Mouse (Mus musculus): ENCODE results near the gene Itgam. TPM values are rescaled to one million over a fixed set of nuclear protein-coding genes. Genes with fewer than 3 reads are reported as not detected.
"Not testable (repeated sequence)": the region's sequence is repeated elsewhere in the genome, so short reads cannot be mapped to it uniquely, and the experiment has no call there.

The Itgam gene
- polyA plus RNA-seq (2015; fragmentation: Nextera tagmentation; extraction: Ambion mirVana) = 1.4 and 1.5 TPM in 2 replicates

- no peak within 1 kb of the TSS for H3K9ac ChIP-seq
- H3K9me3 ChIP-seq = no peaks in the 10 kb centered on the region
- H3K4me1 ChIP-seq = no peaks in the 10 kb centered on the region
- H3K27me3 ChIP-seq = no peaks in the 10 kb centered on the region
- H3K4me2 ChIP-seq = no peak within 1 kb of the TSS
- WGBS = 79% methylated on average over 7 of the region's 7 CpGs
- no peak for ATAC-seq (ENCODE audit: borderline replicate concordance, extremely low read depth, low FRiP score, low TSS enrichment)
- no peak within 1 kb of the TSS for H3K4me3 ChIP-seq
- H3K27ac ChIP-seq = no peak within 1 kb of the TSS
- H3K36me3 ChIP-seq = no peaks in the 10 kb centered on the region
Observed at GRCm38 (mm10) chr7:128062456-128062855, at the start of gene Itgam, which contains the start of gene Gm49368. TSS of gene Itgam (plus strand) at chr7:128062640. TSS of gene Gm49368 (plus strand) at chr7:128062683.

GRCm38 (mm10) chr7:128013116-128013515, 49.3 kb upstream of the Itgam start:
- no peaks in the 10 kb centered on the region for H3K36me3 ChIP-seq
- H3K27ac ChIP-seq = no peak overlapping the region
- no peak overlapping the region for H3K4me2 ChIP-seq
- ATAC-seq (ENCODE audit: borderline replicate concordance, extremely low read depth, low FRiP score, low TSS enrichment) = no peak
- no peaks in the 10 kb centered on the region for H3K27me3 ChIP-seq
- H3K4me1 ChIP-seq = peaks cover 10% of the 10 kb centered on the region
- 88% methylated on average over 13 of the region's 13 CpGs for WGBS
- H3K9ac ChIP-seq = no peak overlapping the region
- no peak overlapping the region for H3K4me3 ChIP-seq
- H3K9me3 ChIP-seq = no peaks in the 10 kb centered on the region; the same call in 1 of the 2 replicates

- not testable (repeated sequence) for ATAC-seq (ENCODE audit: borderline replicate concordance, extremely low read depth, low FRiP score, low TSS enrichment); H3K27me3 ChIP-seq; H3K4me2 ChIP-seq; H3K9me3 ChIP-seq; H3K9ac ChIP-seq; H3K36me3 ChIP-seq; H3K4me3 ChIP-seq
- H3K4me1 ChIP-seq = peaks cover 10% of the 10 kb centered on the region
- WGBS = 37% methylated on average over 5 of the region's 5 CpGs
- H3K27ac ChIP-seq = peak overlapping the region; percentile 73
Observed at GRCm38 (mm10) chr7:128016134-128016533, 46.3 kb upstream of the Itgam start.

GRCm38 (mm10) chr7:128016650-128017049, 45.8 kb upstream of the Itgam start:
- Histone ChIP-seq H3K27ac (peak overlapping the region; percentile 73), H3K4me3 (no peak overlapping the region), H3K36me3 (no peaks in the 10 kb centered on the region), H3K27me3 (no peaks in the 10 kb centered on the region), H3K9me3 (no peaks in the 10 kb centered on the region; the same call in 1 of the 2 replicates), H3K9ac (no peak overlapping the region), H3K4me2 (no peak overlapping the region), H3K4me1 (peaks cover 10% of the 10 kb centered on the region)
- WGBS = 58% methylated on average over 6 of the region's 6 CpGs
- no peak for ATAC-seq (ENCODE audit: borderline replicate concordance, extremely low read depth, low FRiP score, low TSS enrichment)

- Histone ChIP-seq H3K4me2 (no peak overlapping the region), H3K27ac (no peak overlapping the region), H3K36me3 (no peaks in the 10 kb centered on the region), H3K9ac (no peak overlapping the region), H3K9me3 (no peaks in the 10 kb centered on the region; the same call in 1 of the 2 replicates), H3K27me3 (no peaks in the 10 kb centered on the region), H3K4me3 (no peak overlapping the region), H3K4me1 (peaks cover 10% of the 10 kb centered on the region)
- 89% methylated on average over 3 of the region's 3 CpGs for WGBS
- ATAC-seq (ENCODE audit: borderline replicate concordance, extremely low read depth, low FRiP score, low TSS enrichment) = no peak
Observed at GRCm38 (mm10) chr7:128018275-128018674, 44.2 kb upstream of the Itgam start.

- no peak overlapping the region for H3K27ac ChIP-seq
- H3K9ac ChIP-seq = no peak overlapping the region
- 65% methylated on average over 2 of the region's 2 CpGs for WGBS
- H3K36me3 ChIP-seq = no peaks in the 10 kb centered on the region
- peaks cover 10% of the 10 kb centered on the region for H3K4me1 ChIP-seq
- H3K9me3 ChIP-seq = no peaks in the 10 kb centered on the region; the same call in 1 of the 2 replicates
- no peak overlapping the region for H3K4me2 ChIP-seq
- ATAC-seq (ENCODE audit: borderline replicate concordance, extremely low read depth, low FRiP score, low TSS enrichment) = no peak
- H3K27me3 ChIP-seq = no peaks in the 10 kb centered on the region
- no peak overlapping the region for H3K4me3 ChIP-seq
Observed at GRCm38 (mm10) chr7:128019187-128019586, 43.3 kb upstream of the Itgam start.

- no peaks in the 10 kb centered on the region for H3K36me3 ChIP-seq
- WGBS = 59% methylated on average over 8 of the region's 8 CpGs
Observed at GRCm38 (mm10) chr7:128022974-128023373, 39.5 kb upstream of the Itgam start.

GRCm38 (mm10) chr7:128023565-128023964, 38.9 kb upstream of the Itgam start:
- H3K27ac ChIP-seq = no peak overlapping the region
- H3K4me3 ChIP-seq = no peak overlapping the region
- no peaks in the 10 kb centered on the region for H3K36me3 ChIP-seq
- WGBS = 66% methylated on average over 4 of the region's 4 CpGs
- no peak for ATAC-seq (ENCODE audit: borderline replicate concordance, extremely low read depth, low FRiP score, low TSS enrichment)
- no peaks in the 10 kb centered on the region for H3K27me3 ChIP-seq
- H3K9ac ChIP-seq = no peak overlapping the region
- H3K9me3 ChIP-seq = no peaks in the 10 kb centered on the region
- H3K4me2 ChIP-seq = no peak overlapping the region
- no peaks in the 10 kb centered on the region for H3K4me1 ChIP-seq

More at GRCm38 (mm10) chr7:128022974-128023373, 39.5 kb upstream of the Itgam start:
- Histone ChIP-seq H3K4me1 (no peaks in the 10 kb centered on the region), H3K4me2 (no peak overlapping the region), H3K9me3 (no peaks in the 10 kb centered on the region; the same call in 1 of the 2 replicates), H3K4me3 (no peak overlapping the region), H3K9ac (no peak overlapping the region), H3K27ac (no peak overlapping the region), H3K27me3 (no peaks in the 10 kb centered on the region)
- no peak for ATAC-seq (ENCODE audit: borderline replicate concordance, extremely low read depth, low FRiP score, low TSS enrichment)

GRCm38 (mm10) chr7:128024364-128024763, 38.1 kb upstream of the Itgam start:
- Histone ChIP-seq H3K4me3 (no peak overlapping the region), H3K4me1 (no peaks in the 10 kb centered on the region), H3K9me3 (no peaks in the 10 kb centered on the region), H3K4me2 (no peak overlapping the region), H3K36me3 (no peaks in the 10 kb centered on the region), H3K9ac (no peak overlapping the region), H3K27me3 (no peaks in the 10 kb centered on the region), H3K27ac (no peak overlapping the region)
- no peak for ATAC-seq (ENCODE audit: borderline replicate concordance, extremely low read depth, low FRiP score, low TSS enrichment)
- 66% methylated on average over 9 of the region's 9 CpGs for WGBS

GRCm38 (mm10) chr7:128024932-128025331, 37.5 kb upstream of the Itgam start:
- WGBS = 76% methylated on average over 4 of the region's 4 CpGs
- no peaks in the 10 kb centered on the region for H3K36me3 ChIP-seq

GRCm38 (mm10) chr7:128025381-128025780, 37.1 kb upstream of the Itgam start:
- Histone ChIP-seq H3K36me3 (no peaks in the 10 kb centered on the region), H3K4me2 (no peak overlapping the region), H3K9ac (no peak overlapping the region), H3K9me3 (no peaks in the 10 kb centered on the region), H3K27ac (no peak overlapping the region), H3K27me3 (no peaks in the 10 kb centered on the region), H3K4me3 (no peak overlapping the region), H3K4me1 (no peaks in the 10 kb centered on the region)
- no peak for ATAC-seq (ENCODE audit: borderline replicate concordance, extremely low read depth, low FRiP score, low TSS enrichment)
- 62% methylated on average over 4 of the region's 4 CpGs for WGBS

More at GRCm38 (mm10) chr7:128024932-128025331, 37.5 kb upstream of the Itgam start:
- Histone ChIP-seq H3K4me2 (no peak overlapping the region), H3K9ac (no peak overlapping the region), H3K4me3 (no peak overlapping the region), H3K9me3 (no peaks in the 10 kb centered on the region), H3K27ac (no peak overlapping the region), H3K27me3 (no peaks in the 10 kb centered on the region), H3K4me1 (no peaks in the 10 kb centered on the region)
- ATAC-seq (ENCODE audit: borderline replicate concordance, extremely low read depth, low FRiP score, low TSS enrichment) = no peak

- H3K4me3 ChIP-seq = no peak overlapping the region
- no peaks in the 10 kb centered on the region for H3K9me3 ChIP-seq
- H3K27ac ChIP-seq = no peak overlapping the region
- ATAC-seq (ENCODE audit: borderline replicate concordance, extremely low read depth, low FRiP score, low TSS enrichment) = no peak
- no peak overlapping the region for H3K4me2 ChIP-seq
- H3K27me3 ChIP-seq = no peaks in the 10 kb centered on the region
- no peaks in the 10 kb centered on the region for H3K4me1 ChIP-seq
- WGBS = 43% methylated on average over 9 of the region's 9 CpGs
- no peak overlapping the region for H3K9ac ChIP-seq
- H3K36me3 ChIP-seq = no peaks in the 10 kb centered on the region
Observed at GRCm38 (mm10) chr7:128031403-128031976, 30.9 kb upstream of the Itgam start.
